Mouse (Mus musculus) liver, adult 2 months (tissue): ENCODE data around the gene Micu1. TPM values are rescaled to one million over a fixed set of nuclear protein-coding genes. Genes with fewer than 3 reads are reported as not detected.

Source experiments
- DNase-seq: peaks from one replicate; pipeline ENCODE4 v3.0.0-alpha.2; 2011; ENCODE audit warnings: low read depth, low spot score; ENCODE audit errors: extremely low read depth
- H3K27ac ChIP-seq: fragments of 200-500 bp; replicated peaks from 2 replicates; pipeline ENCODE4 v1.5.1; 2012; ENCODE audit warnings: low read depth, mild to moderate bottlenecking, control low read depth, inconsistent platforms, low read length; ENCODE audit not compliant: insufficient read depth
- H3K27me3 ChIP-seq: fragments of 200-500 bp; 2 replicates; pipeline ENCODE4 v1.6.1; 2012; ENCODE audit warnings: mild to moderate bottlenecking, moderate library complexity, low read length, inconsistent platforms; ENCODE audit not compliant: control insufficient read depth, insufficient read depth
- H3K36me3 ChIP-seq: fragments of 200-500 bp; 2 replicates; pipeline ENCODE4 v1.6.1; 2012; ENCODE audit warnings: low read length, inconsistent platforms; ENCODE audit not compliant: control insufficient read depth, insufficient read depth
- H3K4me1 ChIP-seq: fragments of 200-500 bp; 2 replicates; pipeline ENCODE4 v1.6.1; 2011; ENCODE audit warnings: low read length; ENCODE audit not compliant: control insufficient read depth, insufficient read depth
- H3K4me3 ChIP-seq: fragments of 200-500 bp; 2 replicates; pipeline ENCODE4 v1.5.1; 2011; ENCODE audit warnings: low read depth, mild to moderate bottlenecking, control low read depth, low read length, moderate library complexity; ENCODE audit not compliant: insufficient read depth
- H3K79me2 ChIP-seq: fragments of 200-500 bp; 2 replicates; pipeline ENCODE4 v1.6.1; 2012; ENCODE audit warnings: inconsistent platforms, mild to moderate bottlenecking, low read length, moderate library complexity; ENCODE audit not compliant: control insufficient read depth, insufficient read depth
- H3K9ac ChIP-seq: fragments of 200-500 bp; 2 replicates; pipeline ENCODE4 v1.6.1; 2012; ENCODE audit warnings: low read depth, mild to moderate bottlenecking, control low read depth, inconsistent platforms, low read length
- CTCF ChIP-seq: fragments of 200-500 bp; IDR thresholded peaks from 2 replicates; pipeline ENCODE4 v1.5.1; 2011; ENCODE audit warnings: low read depth, low read length, control low read depth
- POLR2A ChIP-seq: fragments of 200-500 bp; IDR thresholded peaks from 2 replicates; pipeline ENCODE4 v1.6.1; 2011; ENCODE audit warnings: low read length, control low read depth; ENCODE audit not compliant: insufficient read depth; ENCODE audit errors: extremely low read depth
- WGBS: fragments of 180-500 bp; shearing (Covaris S2); methylation state at CpG from one replicate; pipeline ENCODE4 v1.1.7; 2018; 5-methylcytosine and 5-hydroxymethylcytosine counted together
- polyA plus RNA-seq: library from polyadenylated mRNA; depleted of rRNA; stranded (reverse); fragments of >200 nt; gene quantifications from 2 replicates; pipeline ENCODE4 v1.2.3, GENCODE M21; 2012
- total RNA-seq: library from RNA; depleted of rRNA; stranded (reverse); fragments of >200 nt; gene quantifications from 2 replicates; pipeline ENCODE4 v1.2.3, GENCODE M21; 2014

Micu1 gene
- total and polyA plus RNA-seq, 2 experiments: 24.1 to 24.4 TPM

DNA sequence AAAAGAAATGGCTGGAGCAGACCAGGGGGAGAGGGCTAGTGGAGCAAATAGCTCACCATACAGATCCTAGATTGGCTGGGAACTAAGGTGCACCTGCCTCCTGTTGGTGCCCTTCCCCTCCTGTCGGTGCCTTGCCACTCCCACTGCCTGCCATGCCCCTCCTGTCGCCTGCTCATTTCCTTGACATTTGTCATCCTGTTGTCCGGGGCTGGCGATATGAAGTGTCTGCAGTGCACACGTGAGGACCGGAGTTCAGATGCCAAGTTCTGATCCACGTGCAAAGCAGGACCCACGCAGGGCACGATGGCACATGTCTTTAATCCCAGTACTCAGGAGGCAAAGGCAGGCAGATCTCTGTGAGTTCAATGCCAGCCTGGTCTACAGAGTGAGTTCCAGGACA is 158.4 kb downstream of the Micu1 start:
- Histone ChIP-seq H3K79me2 (no peaks in the 10 kb centered on the region), H3K4me3 (no peak overlapping the region), H3K27me3 (no peaks in the 10 kb centered on the region), H3K4me1 (0 out of 2 replicates have a peak, but pooled peaks cover 4% of the 10 kb centered on the region), H3K27ac (no peak overlapping the region), H3K9ac (no peak overlapping the region), H3K36me3 (no peaks in the 10 kb centered on the region)
- no peak for TF ChIP-seq CTCF
- no peak for TF ChIP-seq POLR2A
- 83% methylated on average over 9 of the region's 9 CpGs for WGBS
- DNase-seq: no peak

DNA sequence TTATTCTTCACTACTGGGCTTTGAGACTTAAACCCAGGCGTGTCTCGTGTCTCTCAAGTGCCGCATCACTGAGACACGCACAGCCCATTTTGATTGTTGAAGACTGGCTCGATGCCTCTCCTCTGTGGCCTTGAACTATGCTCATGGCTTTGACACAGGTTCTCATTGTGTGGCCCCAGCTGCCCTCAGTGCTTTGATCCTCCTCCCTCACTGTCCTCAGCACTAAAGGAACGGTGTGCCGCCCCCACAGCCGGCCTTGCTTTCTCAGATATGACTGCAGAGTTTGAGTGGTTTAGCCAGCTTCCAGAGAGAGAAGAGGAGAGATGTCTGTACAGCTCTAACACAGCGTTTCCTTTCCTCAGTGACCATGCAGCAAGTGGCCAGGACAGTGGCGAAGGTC is 158.9 kb downstream of the Micu1 start:
- H3K27ac ChIP-seq: no peak overlapping the region

DNA sequence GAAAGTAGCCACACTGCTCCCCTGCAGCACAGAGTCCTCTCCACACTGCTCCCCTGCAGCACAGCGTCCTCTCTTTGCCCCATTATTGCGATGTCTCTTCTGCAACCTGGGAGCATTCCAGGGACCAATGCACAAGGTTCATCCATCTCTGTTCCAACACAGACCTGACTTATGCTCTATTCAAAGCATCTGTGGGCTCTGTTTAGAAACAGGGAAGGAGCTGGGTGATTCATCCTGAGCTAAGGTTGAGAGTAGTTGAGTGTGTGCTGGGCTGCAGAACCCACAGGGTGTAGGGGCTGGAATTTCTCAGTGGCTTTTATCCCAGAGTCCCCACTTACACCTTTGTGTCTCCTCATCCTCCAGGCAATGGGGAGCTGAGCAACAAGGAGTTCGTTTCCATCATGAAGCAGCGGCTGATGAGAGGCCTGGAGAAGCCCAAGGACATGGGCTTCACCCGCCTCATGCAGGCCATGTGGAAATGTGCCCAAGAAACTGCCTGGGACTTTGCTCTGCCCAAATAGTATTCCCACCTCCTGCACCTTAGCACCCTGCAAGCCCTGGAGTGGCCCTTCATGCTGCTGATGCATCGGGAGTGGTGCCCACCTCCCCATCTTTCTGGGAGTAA is 160.7 kb downstream of the Micu1 start:
- TF ChIP-seq CTCF (no peak), POLR2A (no peak)
- no peak overlapping the region for H3K27ac ChIP-seq
- no peaks in the 10 kb centered on the region for H3K79me2 ChIP-seq
- DNase-seq: no peak
- no peaks in the 10 kb centered on the region for H3K27me3 ChIP-seq
- no peaks in the 10 kb centered on the region for H3K36me3 ChIP-seq
- WGBS: 91% methylated on average over 6 of the region's 6 CpGs
- H3K9ac ChIP-seq: no peak overlapping the region
- H3K4me3 ChIP-seq: no peak overlapping the region
- 0 out of 2 replicates have a peak, but pooled peaks cover 4% of the 10 kb centered on the region for H3K4me1 ChIP-seq

More for the DNA sequence above, 158.9 kb downstream of the Micu1 start:
- Histone ChIP-seq H3K36me3 (no peaks in the 10 kb centered on the region), H3K27me3 (no peaks in the 10 kb centered on the region), H3K4me1 (0 out of 2 replicates have a peak, but pooled peaks cover 4% of the 10 kb centered on the region), H3K9ac (no peak overlapping the region), H3K4me3 (no peak overlapping the region), H3K79me2 (no peaks in the 10 kb centered on the region)
- 48% methylated on average over 10 of the region's 10 CpGs for WGBS
- TF ChIP-seq POLR2A (no peak), CTCF (no peak)
- no peak for DNase-seq

DNA sequence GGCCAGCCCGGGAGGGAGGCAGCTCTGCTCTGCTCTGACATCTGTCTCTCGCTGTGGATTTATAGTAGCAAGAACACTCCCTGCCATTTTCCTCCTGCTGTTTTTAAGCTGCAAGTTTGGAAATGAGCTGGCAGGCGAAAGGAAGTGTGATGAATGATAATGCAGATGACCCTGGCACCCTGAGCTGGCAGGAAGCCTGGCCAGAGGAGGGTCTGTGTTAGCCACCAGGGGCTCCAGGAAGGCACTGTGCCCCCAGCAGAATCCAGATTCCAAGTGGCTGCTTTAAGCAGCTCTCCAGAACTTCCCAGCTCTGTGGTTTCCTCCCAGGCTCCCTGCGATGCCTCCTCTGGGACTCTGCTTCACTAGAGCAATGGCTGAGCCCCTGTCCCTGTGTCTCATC is 161.3 kb downstream of the Micu1 start:
- Histone ChIP-seq H3K27ac (no peak overlapping the region), H3K79me2 (no peaks in the 10 kb centered on the region), H3K27me3 (no peaks in the 10 kb centered on the region), H3K4me1 (0 out of 2 replicates have a peak, but pooled peaks cover 4% of the 10 kb centered on the region), H3K4me3 (no peak overlapping the region), H3K9ac (no peak overlapping the region), H3K36me3 (no peaks in the 10 kb centered on the region)
- TF ChIP-seq CTCF: no peak
- TF ChIP-seq POLR2A: no peak
- 80% methylated on average over 4 of the region's 4 CpGs for WGBS
- DNase-seq: no peak

DNA sequence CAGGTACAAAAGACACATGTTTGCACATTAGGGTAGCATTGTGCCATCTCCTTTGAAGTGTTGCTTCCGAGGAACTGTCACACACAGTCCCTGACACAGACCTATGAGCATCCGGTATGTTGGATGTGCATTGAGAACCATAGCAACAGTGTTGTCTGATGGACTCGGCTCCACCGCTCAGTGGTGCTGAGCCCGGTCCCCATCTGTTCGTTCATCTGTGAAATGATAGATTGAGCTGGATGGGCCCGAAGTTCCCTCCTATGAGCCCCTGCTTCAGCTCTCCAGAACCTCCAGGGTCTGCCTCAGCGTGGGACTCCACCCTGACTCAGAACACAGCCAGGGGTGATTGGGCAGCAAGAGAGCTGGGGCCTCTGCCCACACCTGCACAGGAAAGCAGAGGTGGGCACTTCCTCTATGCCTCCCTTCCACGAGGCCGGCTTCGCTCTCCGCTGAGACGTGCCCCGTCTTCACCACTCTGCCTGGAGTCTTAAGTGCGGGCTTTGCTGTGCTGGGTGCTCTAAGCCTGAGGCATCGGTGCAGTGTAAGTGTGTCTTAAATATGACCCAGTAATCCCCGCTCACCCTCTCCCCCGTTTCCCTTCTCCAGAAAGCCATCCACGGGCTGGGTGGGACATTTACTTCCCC is 162.1 kb downstream of the Micu1 start:
- 91% methylated on average over 19 of the region's 19 CpGs for WGBS
- H3K27ac ChIP-seq: no peak overlapping the region
- TF ChIP-seq POLR2A (no peak), CTCF (no peak)
- no peak overlapping the region for H3K4me3 ChIP-seq
- no peaks in the 10 kb centered on the region for H3K36me3 ChIP-seq
- 0 out of 2 replicates have a peak, but pooled peaks cover 4% of the 10 kb centered on the region for H3K4me1 ChIP-seq
- no peaks in the 10 kb centered on the region for H3K79me2 ChIP-seq
- no peak overlapping the region for H3K9ac ChIP-seq
- no peak for DNase-seq
- no peaks in the 10 kb centered on the region for H3K27me3 ChIP-seq
